Mouse (Mus musculus) skeletal muscle tissue, postnatal 0 days (tissue): ENCODE measurements around the gene Ddx3y. TPM values are rescaled to one million over a fixed set of nuclear protein-coding genes. Genes with fewer than 3 reads are reported as not detected.

ENCODE experiments used
- polyA plus RNA-seq: library from polyadenylated mRNA; unstranded; fragments of >200 nt; fragmentation: Nextera tagmentation; extraction: Ambion mirVana; gene quantifications from 2 replicates; pipeline ENCODE4 v1.2.1, GENCODE M21; 2015

Gene Ddx3y
- polyA plus RNA-seq = 32.3 and 36.0 TPM in 2 replicates

GRCm38 (mm10) chrY:1286171-1286795 is at the start of gene Ddx3y:
Gene Ddx3y (minus strand): TSS chrY:1286629.

GRCm38 (mm10) chrY:1245426-1245863 is 41.0 kb downstream of the Ddx3y start, which contains the start of gene Uty:
Gene Uty (minus strand): TSS chrY:1245759.

Other genes starting within 250 kb of the Ddx3y start
- gene Uty, start 40.9 kb downstream of the Ddx3y start, polyA plus RNA-seq = 7.7 and 11.8 TPM in 2 replicates
- gene Usp9y, start 173.2 kb upstream of the Ddx3y start, polyA plus RNA-seq = not detected in 2 replicates